Mouse (Mus musculus) testis, adult 2 months (tissue): ENCODE measurements at regions not wholly inside any gene's neighbourhood (a gene's known extent, or its start where the extent isn't known, plus 50 kb on each side); places are given as distances from the start of the nearest gene placed in this dataset.

ENCODE experiments used
- CTCF ChIP-seq: fragments of 200-500 bp; IDR thresholded peaks from 2 replicates; pipeline ENCODE4 v1.5.1; 2012; ENCODE audit warnings: low read depth, mild to moderate bottlenecking, inconsistent platforms, low read length, moderate library complexity; ENCODE audit not compliant: control insufficient read depth, insufficient read depth, insufficient replicate concordance
- POLR2A ChIP-seq: fragments of 200-500 bp; IDR thresholded peaks from 2 replicates; pipeline ENCODE4 v1.6.1; 2012; ENCODE audit warnings: low read depth, mild to moderate bottlenecking, inconsistent platforms, low read length, moderate library complexity; ENCODE audit not compliant: control insufficient read depth

DNA sequence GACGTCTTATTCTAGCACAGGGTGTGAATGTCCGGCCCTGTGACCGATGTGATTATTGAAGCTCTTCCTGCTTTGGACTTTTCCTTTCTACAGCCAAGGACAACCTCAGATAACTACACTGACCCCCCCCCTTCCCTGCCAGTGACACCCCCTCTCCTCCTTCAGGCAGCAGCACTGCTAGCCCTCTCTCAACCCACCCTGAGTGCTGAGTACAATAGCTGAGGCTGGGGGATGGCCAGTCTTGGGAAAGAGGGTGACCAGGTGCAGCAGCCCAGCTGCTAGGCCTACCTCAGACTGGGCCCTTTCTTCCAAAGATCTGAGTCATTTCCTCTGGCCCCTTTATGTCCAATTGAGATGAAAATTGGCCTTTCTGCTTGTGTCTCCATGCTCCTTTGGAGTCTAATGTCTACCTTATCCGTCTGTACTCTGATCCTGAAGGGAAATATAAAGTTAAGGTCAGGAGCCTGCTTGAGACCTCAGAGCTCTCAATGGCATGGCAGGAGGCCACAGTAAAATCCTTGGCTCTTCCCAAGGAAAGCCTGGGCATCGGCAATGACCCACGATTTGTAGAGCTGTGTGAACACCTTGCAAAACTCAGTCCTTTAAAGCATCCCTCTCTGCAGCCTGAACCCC is 73.7 kb downstream of the Barhl2 start:
- TF ChIP-seq POLR2A: no peak
- TF ChIP-seq CTCF: no peak
